ENCODE assay signal across 8 mouse cellular contexts in the genomic region with DNA sequence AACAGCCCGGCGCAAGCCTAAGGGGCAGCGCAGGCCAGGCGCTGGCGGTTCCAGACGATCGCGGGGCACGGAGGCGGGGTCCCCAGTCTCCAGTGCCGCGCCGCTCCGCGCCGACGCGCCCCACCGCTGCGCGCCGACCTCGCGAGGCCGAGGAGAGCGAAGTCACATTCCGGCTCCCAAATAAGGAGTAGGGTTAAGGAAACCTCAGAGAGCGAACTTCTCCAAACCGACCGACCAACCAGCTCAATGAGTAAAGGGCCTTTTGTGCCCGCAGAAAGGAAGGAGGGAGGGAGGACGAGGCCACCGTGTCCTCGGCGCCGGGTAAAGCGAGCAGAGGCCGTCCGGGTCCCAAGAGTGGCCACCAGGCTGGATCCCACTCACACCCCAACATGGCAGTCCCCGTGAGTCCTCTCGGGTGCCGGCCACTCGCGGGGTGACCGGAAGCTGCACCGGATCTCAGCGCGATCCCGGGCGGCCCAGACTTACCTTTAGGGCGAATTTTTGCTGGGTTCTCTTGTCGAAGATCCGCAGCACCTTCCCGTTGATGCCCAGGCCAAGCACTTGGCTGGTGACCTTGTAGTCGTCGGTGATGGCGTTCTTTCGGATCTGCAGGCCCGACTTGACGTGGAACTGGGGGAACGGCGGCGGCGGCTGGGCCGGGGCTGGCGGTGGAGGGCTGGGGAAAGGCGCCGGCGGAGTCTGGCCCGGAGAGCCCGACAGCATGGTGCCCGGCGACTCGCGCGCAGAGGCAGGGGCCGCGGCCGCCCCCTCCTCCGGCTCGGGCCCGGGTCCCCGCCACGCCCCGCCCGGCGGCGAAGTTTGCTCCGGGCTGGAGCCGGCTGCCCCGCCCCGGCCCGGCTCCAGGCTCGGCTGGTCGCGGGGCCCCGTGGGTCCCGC. TPM values are rescaled to one million over a fixed set of nuclear protein-coding genes. Genes with fewer than 3 reads are reported as not detected.
DNase-seq lines count a peak whose midpoint lies in the region; ATAC-seq and TF ChIP-seq lines count a peak whose summit lies in the region.

No protein-coding gene starts in this region.

- CTCF ChIA-PET in Patski (lab: Charles Lee) = interaction anchor here (2.0 kb wide), 1 partner anchor 19 kb away, joined by 9 read pairs; no protein-coding TSS in a partner anchor

- peak overlapping the region; percentile 85 for H3K9ac ChIP-seq in heart, adult 2 months (ENCODE audit: low read depth, low read length)
- peak overlapping the region; percentile 95 for H3K9ac ChIP-seq in neural tube, embryonic 12.5 days

- in situ Hi-C loops in Patski (cut with MboI; ENCODE audit: low pct_unique_long_range_greater_than_20kb) = loop anchor here (5.0 kb wide), 1 partner anchor 35 kb away; no protein-coding TSS in a partner anchor

- peak; percentile 77 for ATAC-seq in Patski
- peak; percentile 71 for ATAC-seq in neural tube, embryonic 12.5 days (ENCODE audit: low FRiP score, low read depth)

- peaks cover 17% of the 10 kb centered on the region for H3K4me1 ChIP-seq in heart, adult 2 months (ENCODE audit: control insufficient read depth, insufficient read depth, low read length)
- H3K4me1 ChIP-seq in neural tube, embryonic 12.5 days = peaks cover 31% of the 10 kb centered on the region

- TF ChIP-seq POLR2A in heart, adult 2 months (IDR thresholded peaks at IDR 0.05; ENCODE audit: insufficient read depth, low read depth, low read length) = 0 out of 2 replicates have a peak, but pooled peaks have one; percentile 36

- under 1% methylated on average over 97 of the region's 98 CpGs for WGBS in heart, adult 2 months
- under 1% methylated on average over 89 of the region's 98 CpGs for WGBS in neural tube, embryonic 12.5 days

- peak overlapping the region; percentile 81 for H3K4me2 ChIP-seq in neural tube, embryonic 12.5 days (replicated peaks)

- H3K4me3 ChIP-seq in heart, adult 2 months = peak overlapping the region; percentile 97
- peak overlapping the region; percentile 99 for H3K4me3 ChIP-seq in neural tube, embryonic 12.5 days

- peaks cover 11% of the 10 kb centered on the region for H3K79me2 ChIP-seq in heart, adult 2 months (replicated peaks; ENCODE audit: control insufficient read depth, insufficient read depth, low read length)

- intact Hi-C loops in heart, adult 2 months (cut with DNase I) = loop anchor here (2.0 to 10.0 kb wide), 2 partner anchors 36 to 382 kb away; a partner anchor contains a TSS

- POLR2A ChIA-PET in Patski (lab: Charles Lee) = interaction anchor here (0.7 kb wide), 1 partner anchor 286 kb away, joined by 4 read pairs; no protein-coding TSS in a partner anchor

- H3K27me3 ChIP-seq in Patski = no peaks in the 10 kb centered on the region
- no peaks in the 10 kb centered on the region for H3K27me3 ChIP-seq in heart, adult 2 months (ENCODE audit: control insufficient read depth, insufficient read depth, low read length)
- H3K27me3 ChIP-seq in neural tube, embryonic 12.5 days (replicated peaks) = no peaks in the 10 kb centered on the region

- no peak for TF ChIP-seq CTCF in Patski (IDR thresholded peaks at IDR 0.05)
- no peak for TF ChIP-seq CTCF in heart, adult 2 months (IDR thresholded peaks at IDR 0.05)

- H3K9me3 ChIP-seq in neural tube, embryonic 12.5 days = no peaks in the 10 kb centered on the region

- peak overlapping the region; percentile 91 for H3K27ac ChIP-seq in heart, adult 2 months
- peak overlapping the region; percentile 62; the same call in 1 of the 2 replicates for H3K27ac ChIP-seq in neural tube, embryonic 12.5 days

- peak; percentile 68 to 70 for DNase-seq in B cell, adult 2 months
- no peak for DNase-seq in Patski (ENCODE audit: low read depth, low spot score)
- DNase-seq in embryo, embryonic 11 days = peak; percentile 89
- peak; percentile 74 to 78 for DNase-seq in heart, adult 2 months
- DNase-seq in kidney, adult 11 months = peak; percentile 71
- DNase-seq in lung, adult 18-20 months = peak; percentile 78 to 84
- peak; percentile 62 for DNase-seq in thymus, postnatal 14 days

- peaks cover 12% of the 10 kb centered on the region for H3K36me3 ChIP-seq in heart, adult 2 months (ENCODE audit: control insufficient read depth, insufficient read depth, low read length)
- H3K36me3 ChIP-seq in neural tube, embryonic 12.5 days = no peaks in the 10 kb centered on the region

- 0 out of 2 replicates have a peak, but pooled peaks have one; percentile 18 for TF ChIP-seq EP300 in heart, adult 2 months (IDR thresholded peaks at IDR 0.05; ENCODE audit: insufficient read depth, low read depth, low read length)

RNA-seq across cellular contexts. Expression of a gene that starts 0.6 kb away (rescaled TPM):
- 129 TPM for polyA plus RNA-seq in Patski (2021)
- 100 to 1,000 TPM; 283 to 363 TPM for total RNA-seq in heart, adult 2 months (2021)
- polyA plus RNA-seq in heart, adult 2 months (2012; rRNA removed) = 196 and 305 TPM in 2 replicates
- polyA plus RNA-seq in neural tube, embryonic 12.5 days (2016; fragmentation: Nextera tagmentation; extraction: Ambion mirVana) = 44.2 and 46.8 TPM in 2 replicates

RNA-seq across cellular contexts. Expression of a gene that starts 41.1 kb away (rescaled TPM):
- polyA plus RNA-seq in Patski (2021) = 11.7 TPM
- total RNA-seq in heart, adult 2 months (2021) = under 1 TPM; 0.48 to 0.70 TPM
- 0.16 and 0.32 TPM in 2 replicates for polyA plus RNA-seq in heart, adult 2 months (2012; rRNA removed)
- 12.4 and 14.8 TPM in 2 replicates for polyA plus RNA-seq in neural tube, embryonic 12.5 days (2016; fragmentation: Nextera tagmentation; extraction: Ambion mirVana)

RNA-seq across cellular contexts. Expression of a gene that starts 55.9 kb away (rescaled TPM):
- polyA plus RNA-seq in Patski (2021) = 53.8 TPM
- 10 to 100 TPM; 34.7 to 37.1 TPM for total RNA-seq in heart, adult 2 months (2021)
- 25.8 and 35.3 TPM in 2 replicates for polyA plus RNA-seq in heart, adult 2 months (2012; rRNA removed)
- 50.7 and 54.1 TPM in 2 replicates for polyA plus RNA-seq in neural tube, embryonic 12.5 days (2016; fragmentation: Nextera tagmentation; extraction: Ambion mirVana)
